In genomic region chr4:43722191-43722590, GRCm38 (mm10) we compare ENCODE assay signal across 30 mouse cellular contexts. TPM values are rescaled to one million over a fixed set of nuclear protein-coding genes. Genes with fewer than 3 reads are reported as not detected.
DNase-seq lines count a peak whose midpoint lies in the region; ATAC-seq and TF ChIP-seq lines count a peak whose summit lies in the region.
"Had no signal": no experiment of that assay in that cellular context is flagged by ENCODE, and none has a peak within 500 bp of the region (broad histone marks: within the 10 kb centered on the region; RNA-seq: fewer than 3 reads in every experiment).

No protein-coding gene starts in this region.

- peak; percentile 33 to 34 for DNase-seq in layer of hippocampus, adult 2 months (ENCODE audit: low spot score in 2 of 2)
- no peak for DNase-seq in layer of hippocampus, postnatal 36 days
- DNase-seq in brain, embryonic 14.5 days (ENCODE audit: low read depth), result peak; percentile 31
- DNase-seq in gastrocnemius, postnatal 36 days, result no peak
- DNase-seq: adrenal gland, adult 2 months; adrenal gland, postnatal 14 days; cerebellum, adult 18-20 months; cerebellum, adult 9-10 months; cerebellum, postnatal 14 days; gastrocnemius, postnatal 10 days; heart, adult 11 months had no signal

- TF ChIP-seq CTCF in layer of hippocampus, adult 2 months (conservative IDR thresholded peaks at IDR 0.05), result no peak
- no peak for TF ChIP-seq CTCF in brain, embryonic 14.5 days (IDR thresholded peaks at IDR 0.05; ENCODE audit: borderline replicate concordance, extremely low read depth, insufficient read depth, insufficient read length)

- H3K36me3 ChIP-seq in forebrain, embryonic 16.5 days (ENCODE audit: control insufficient read depth, insufficient read depth), result no peaks in the 10 kb centered on the region
- no peaks in the 10 kb centered on the region for H3K36me3 ChIP-seq in forebrain, embryonic 13.5 days (ENCODE audit: poor library complexity, severe bottlenecking)
- H3K36me3 ChIP-seq: hindbrain, embryonic 12.5 days; hindbrain, embryonic 15.5 days had no signal

- H3K27me3 ChIP-seq in forebrain, embryonic 16.5 days (replicated peaks; ENCODE audit: control insufficient read depth, insufficient read depth, low read length), result no peaks in the 10 kb centered on the region
- H3K27me3 ChIP-seq in forebrain, embryonic 13.5 days, result no peaks in the 10 kb centered on the region
- H3K27me3 ChIP-seq: hindbrain, embryonic 12.5 days; hindbrain, embryonic 15.5 days had no signal

- intact Hi-C loops in gastrocnemius, postnatal 36 days (cut with DNase I), result no loop called here

- TF ChIP-seq POLR2A in brain, embryonic 14.5 days (IDR thresholded peaks at IDR 0.05; ENCODE audit: borderline replicate concordance, extremely low read depth, insufficient read depth, insufficient read length, poor library complexity, severe bottlenecking), result no peak

- no peak overlapping the region for H3K4me3 ChIP-seq in forebrain, embryonic 16.5 days (replicated peaks; ENCODE audit: low read length)
- H3K4me3 ChIP-seq in forebrain, embryonic 13.5 days, result no peak overlapping the region
- no peak overlapping the region for H3K4me3 ChIP-seq in layer of hippocampus, adult 2 months
- H3K4me3 ChIP-seq: hindbrain, embryonic 12.5 days; hindbrain, embryonic 15.5 days had no signal

- no peak for ATAC-seq in forebrain, embryonic 16.5 days
- no peak for ATAC-seq in forebrain, embryonic 13.5 days
- ATAC-seq: CD4-positive, CD25-positive, alpha-beta regulatory T cell, adult 4 months; intestine, postnatal 0 days had no signal

- peak overlapping the region; percentile 41 for H3K27ac ChIP-seq in forebrain, embryonic 16.5 days (ENCODE audit: low read length)
- H3K27ac ChIP-seq in forebrain, embryonic 13.5 days, result no peak overlapping the region; the same call in 1 of the 2 replicates
- peak overlapping the region; percentile 32; the same call in 1 of the 2 replicates for H3K27ac ChIP-seq in layer of hippocampus, adult 2 months
- H3K27ac ChIP-seq: hindbrain, embryonic 12.5 days; hindbrain, embryonic 15.5 days had no signal

- no peak overlapping the region for H3K4me2 ChIP-seq in forebrain, embryonic 16.5 days (ENCODE audit: low read length)
- H3K4me2 ChIP-seq in forebrain, embryonic 13.5 days, result no peak overlapping the region
- H3K4me2 ChIP-seq: heart, embryonic 11.5 days; hindbrain, embryonic 12.5 days; hindbrain, embryonic 15.5 days had no signal

- no peak overlapping the region for H3K9ac ChIP-seq in forebrain, embryonic 16.5 days (replicated peaks; ENCODE audit: low read depth, low read length)
- H3K9ac ChIP-seq in forebrain, embryonic 13.5 days, result no peak overlapping the region
- H3K9ac ChIP-seq: hindbrain, embryonic 12.5 days; hindbrain, embryonic 15.5 days had no signal

- 68% methylated on average over 4 of the region's 4 CpGs for WGBS in forebrain, embryonic 16.5 days
- WGBS in forebrain, embryonic 13.5 days, result 80% methylated on average over 4 of the region's 4 CpGs

- H3K9me3 ChIP-seq in forebrain, embryonic 16.5 days (ENCODE audit: control insufficient read depth, low read length), result no peaks in the 10 kb centered on the region
- H3K9me3 ChIP-seq in forebrain, embryonic 13.5 days (replicated peaks), result no peaks in the 10 kb centered on the region
- H3K9me3 ChIP-seq: hindbrain, embryonic 15.5 days had no signal

- H3K4me1 ChIP-seq in forebrain, embryonic 16.5 days (replicated peaks; ENCODE audit: control insufficient read depth, insufficient read depth, low read length), result peaks cover 10% of the 10 kb centered on the region
- H3K4me1 ChIP-seq in forebrain, embryonic 13.5 days, result peaks cover 8% of the 10 kb centered on the region; the same call in 1 of the 2 replicates
- H3K4me1 ChIP-seq: hindbrain, embryonic 15.5 days had no signal

RNA-seq across cellular contexts. Expression of gene Hrct1, which starts 4.8 kb away (rescaled TPM):
- 0.34 and 0.47 TPM in 2 replicates for polyA plus RNA-seq in forebrain, embryonic 16.5 days (2015; fragmentation: Nextera tagmentation; extraction: Ambion mirVana)
- polyA plus RNA-seq in forebrain, embryonic 13.5 days (2015; fragmentation: Nextera tagmentation; extraction: Ambion mirVana), result 0.30 and 0.48 TPM in 2 replicates
- 1 to 10 TPM in 1 of 2 experiments, under 1 TPM in 1; 0.39 to 1.2 TPM for total RNA-seq in layer of hippocampus, adult 2 months (2021)
- 1 to 10 TPM in 1 of 2 experiments, under 1 TPM in 1; 0.47 to 1.2 TPM for total RNA-seq in layer of hippocampus, postnatal 36 days (2021)
- 0.38 and 0.53 TPM in 2 replicates for polyA plus RNA-seq in brain, embryonic 14.5 days (2012; rRNA removed)
- total RNA-seq in gastrocnemius, postnatal 36 days (2021), result 1 to 10 TPM; 1.2 to 2.0 TPM
- total RNA-seq: hematopoietic stem cell, adult 5-6 weeks; MEL had no signal
- polyA plus RNA-seq: CD4-positive, CD25-positive, alpha-beta regulatory T cell, adult 4 months had no signal

RNA-seq across cellular contexts. Expression of gene Spaar, which starts 7.6 kb away (rescaled TPM):
- 0.10 and 0.16 TPM in 2 replicates for polyA plus RNA-seq in forebrain, embryonic 16.5 days (2015; fragmentation: Nextera tagmentation; extraction: Ambion mirVana)
- polyA plus RNA-seq in forebrain, embryonic 13.5 days (2015; fragmentation: Nextera tagmentation; extraction: Ambion mirVana), result not detected in 2 replicates
- under 1 TPM; 0.97 to 0.98 TPM for total RNA-seq in layer of hippocampus, adult 2 months (2021)
- total RNA-seq in layer of hippocampus, postnatal 36 days (2021), result 1 to 10 TPM in 1 of 2 experiments, under 1 TPM in 1; 0.61 to 1.1 TPM
- polyA plus RNA-seq in brain, embryonic 14.5 days (2012; rRNA removed), result 0.10 and 0.11 TPM in 2 replicates
- 1 to 10 TPM; 1.3 to 1.5 TPM for total RNA-seq in gastrocnemius, postnatal 36 days (2021)
- total RNA-seq: hematopoietic stem cell, adult 5-6 weeks; MEL had no signal
- polyA plus RNA-seq: CD4-positive, CD25-positive, alpha-beta regulatory T cell, adult 4 months had no signal

RNA-seq across cellular contexts. Expression of gene Olfr71, which starts 12.1 kb away (rescaled TPM):
- 0.09 TPM in 1 of 2 replicates, not detected in the other for polyA plus RNA-seq in forebrain, embryonic 16.5 days (2015; fragmentation: Nextera tagmentation; extraction: Ambion mirVana)
- not detected in 2 replicates for polyA plus RNA-seq in forebrain, embryonic 13.5 days (2015; fragmentation: Nextera tagmentation; extraction: Ambion mirVana)
- total RNA-seq in layer of hippocampus, adult 2 months (2021), result not detected
- total RNA-seq in layer of hippocampus, postnatal 36 days (2021), result not detected
- polyA plus RNA-seq in brain, embryonic 14.5 days (2012; rRNA removed), result not detected in 2 replicates
- not detected for total RNA-seq in gastrocnemius, postnatal 36 days (2021)
- total RNA-seq: adrenal gland, adult 2 months; adrenal gland, postnatal 14 days; adrenal gland, postnatal 4 days; gastrocnemius, postnatal 10 days; gastrocnemius, postnatal 4 days; heart, adult 8-10 months; heart, postnatal 25 days; hematopoietic stem cell, adult 5-6 weeks; MEL had no signal
- polyA plus RNA-seq: adrenal gland, adult 2 months; C2C12; CD4-positive, CD25-positive, alpha-beta regulatory T cell, adult 4 months; embryonic facial prominence, embryonic 11.5 days; heart, embryonic 11.5 days; heart, embryonic 14.5 days; heart, postnatal 0 days; hindbrain, embryonic 12.5 days; hindbrain, embryonic 15.5 days; intestine, embryonic 14.5 days; intestine, postnatal 0 days had no signal

RNA-seq across cellular contexts. Expression of gene Olfr70, which starts 21.6 kb away (rescaled TPM):
- not detected in 2 replicates for polyA plus RNA-seq in forebrain, embryonic 16.5 days (2015; fragmentation: Nextera tagmentation; extraction: Ambion mirVana)
- not detected in 2 replicates for polyA plus RNA-seq in forebrain, embryonic 13.5 days (2015; fragmentation: Nextera tagmentation; extraction: Ambion mirVana)
- not detected for total RNA-seq in layer of hippocampus, adult 2 months (2021)
- not detected for total RNA-seq in layer of hippocampus, postnatal 36 days (2021)
- not detected in 2 replicates for polyA plus RNA-seq in brain, embryonic 14.5 days (2012; rRNA removed)
- not detected for total RNA-seq in gastrocnemius, postnatal 36 days (2021)
- total RNA-seq: adrenal gland, adult 2 months; adrenal gland, postnatal 14 days; adrenal gland, postnatal 4 days; gastrocnemius, postnatal 10 days; gastrocnemius, postnatal 4 days; heart, adult 8-10 months; heart, postnatal 25 days; hematopoietic stem cell, adult 5-6 weeks; MEL had no signal
- polyA plus RNA-seq: adrenal gland, adult 2 months; C2C12; CD4-positive, CD25-positive, alpha-beta regulatory T cell, adult 4 months; embryonic facial prominence, embryonic 11.5 days; embryonic facial prominence, embryonic 14.5 days; heart, embryonic 11.5 days; heart, embryonic 14.5 days; heart, postnatal 0 days; hindbrain, embryonic 12.5 days; hindbrain, embryonic 15.5 days; intestine, embryonic 14.5 days; intestine, postnatal 0 days had no signal

RNA-seq across cellular contexts. Expression of gene Olfr159, which starts 48.6 kb away (rescaled TPM):
- not detected in 2 replicates for polyA plus RNA-seq in forebrain, embryonic 16.5 days (2015; fragmentation: Nextera tagmentation; extraction: Ambion mirVana)
- polyA plus RNA-seq in forebrain, embryonic 13.5 days (2015; fragmentation: Nextera tagmentation; extraction: Ambion mirVana), result not detected in 2 replicates
- total RNA-seq in layer of hippocampus, adult 2 months (2021), result not detected
- not detected for total RNA-seq in layer of hippocampus, postnatal 36 days (2021)
- not detected in 2 replicates for polyA plus RNA-seq in brain, embryonic 14.5 days (2012; rRNA removed)
- total RNA-seq in gastrocnemius, postnatal 36 days (2021), result not detected
- total RNA-seq: adrenal gland, adult 2 months; adrenal gland, postnatal 14 days; adrenal gland, postnatal 4 days; gastrocnemius, postnatal 10 days; gastrocnemius, postnatal 4 days; heart, adult 8-10 months; heart, postnatal 25 days; hematopoietic stem cell, adult 5-6 weeks; MEL had no signal
- polyA plus RNA-seq: adrenal gland, adult 2 months; C2C12; CD4-positive, CD25-positive, alpha-beta regulatory T cell, adult 4 months; embryonic facial prominence, embryonic 11.5 days; embryonic facial prominence, embryonic 14.5 days; heart, embryonic 11.5 days; heart, embryonic 14.5 days; heart, postnatal 0 days; hindbrain, embryonic 12.5 days; hindbrain, embryonic 15.5 days; intestine, embryonic 14.5 days; intestine, postnatal 0 days had no signal

Comparison
In these comparisons a context has a peak if more than half of its experiments do, and no peak if none do; other contexts are left out.
1. DNase-seq: peak in layer of hippocampus, adult 2 months (2 of 2) and brain, embryonic 14.5 days (single experiment); none in layer of hippocampus, postnatal 36 days (0 of 2) and gastrocnemius, postnatal 36 days (0 of 2).